Mouse (Mus musculus): ENCODE measurements at regions not wholly inside any gene's neighbourhood (a gene's known extent, or its start where the extent isn't known, plus 50 kb on each side); places are given as distances from the start of the nearest gene placed in this dataset.

DNA sequence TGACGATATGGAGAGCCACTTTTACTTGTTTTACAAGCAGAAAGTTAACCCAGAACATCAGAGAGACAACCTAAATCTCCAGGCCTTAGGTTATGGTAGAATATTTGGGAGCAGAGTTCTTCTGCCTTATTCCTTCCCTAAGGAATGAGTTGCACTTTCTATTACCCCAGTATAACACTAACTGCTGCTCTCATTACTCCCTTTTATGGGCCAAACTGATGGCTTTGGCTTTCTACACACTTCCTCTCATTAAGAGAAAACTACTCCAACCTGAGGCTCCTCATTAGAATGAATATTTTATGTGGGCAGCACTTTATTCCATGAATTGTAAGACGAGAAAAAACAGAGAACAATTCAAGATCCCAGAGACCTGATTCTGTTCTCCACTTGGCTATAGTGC, 289.0 kb upstream of the Tnc start:
- no peak for DNase-seq (ENCODE audit: low spot score in 2 of 2)

DNA sequence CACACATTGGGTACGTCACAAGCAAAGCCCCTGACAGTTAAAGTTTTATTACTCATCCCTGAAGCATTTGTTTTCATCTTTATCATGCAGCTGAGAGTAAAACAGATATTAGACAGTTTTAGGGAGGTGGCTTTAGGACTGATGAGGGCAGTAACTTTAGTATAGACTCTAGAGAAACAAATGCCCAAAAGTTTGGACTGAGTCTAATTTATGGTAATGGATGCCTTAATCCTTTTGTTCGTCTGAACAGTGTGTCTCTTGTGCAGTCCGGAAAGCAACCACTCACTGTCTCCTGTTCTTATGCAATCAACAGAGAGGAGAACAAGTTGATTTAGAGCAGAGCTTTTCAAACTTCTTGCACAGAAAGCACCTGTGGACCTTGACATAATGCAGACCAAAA, 283.4 kb upstream of the Tnc start:
- no peak for DNase-seq (ENCODE audit: low spot score in 2 of 2)

- DNase-seq (ENCODE audit: low spot score in 2 of 2): no peak
Measured at GRCm38 (mm10) chr4:64324391-64324790, 277.6 kb upstream of the Tnc start.

- no peak for DNase-seq (ENCODE audit: low spot score in 2 of 2)
Measured at GRCm38 (mm10) chr4:64316553-64317347, 269.9 kb upstream of the Tnc start.

GRCm38 (mm10) chr4:64296941-64297340, 250.1 kb upstream of the Tnc start:
- no peak for DNase-seq (ENCODE audit: low spot score in 2 of 2)

GRCm38 (mm10) chr4:64282471-64282870, 235.7 kb upstream of the Tnc start:
- peak; percentile 28 to 69 for DNase-seq (ENCODE audit: low spot score in 2 of 2)

- DNase-seq (ENCODE audit: low spot score in 2 of 2): no peak
Measured at GRCm38 (mm10) chr4:64276980-64277379, 230.2 kb upstream of the Tnc start.

DNA sequence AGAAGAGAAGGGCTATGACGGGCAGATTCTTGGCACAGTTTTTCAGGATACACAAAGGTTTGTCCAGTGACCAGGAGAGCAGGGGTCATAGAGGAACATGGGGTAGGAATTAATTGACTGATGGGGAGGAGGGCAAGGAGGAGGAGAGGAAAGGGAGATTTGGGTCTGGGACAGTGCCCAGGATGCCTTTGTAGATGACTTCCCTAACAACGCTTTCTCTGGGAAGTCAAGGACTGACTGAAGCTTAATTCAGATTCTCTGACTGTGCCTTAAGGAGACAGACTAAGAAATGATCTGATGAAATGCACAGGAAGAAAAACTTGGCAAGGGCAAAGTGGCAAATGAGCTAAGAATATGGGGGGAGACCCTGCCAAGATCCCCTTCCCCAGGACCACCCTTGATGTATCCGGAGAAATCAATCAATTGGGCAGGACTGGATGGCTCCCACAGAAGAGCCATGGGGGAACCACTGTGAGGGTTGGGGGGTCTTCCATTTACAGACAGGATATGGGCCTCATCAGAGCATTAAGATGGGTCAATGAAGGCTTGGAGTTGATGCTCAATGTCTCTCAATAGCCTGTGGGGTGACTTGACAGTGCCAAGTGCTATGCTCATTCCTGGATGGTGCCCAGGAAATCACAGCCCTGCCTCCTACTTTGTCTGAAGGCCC, 227.6 kb upstream of the Tnc start:
- no peak for DNase-seq (ENCODE audit: low spot score in 2 of 2)

DNA sequence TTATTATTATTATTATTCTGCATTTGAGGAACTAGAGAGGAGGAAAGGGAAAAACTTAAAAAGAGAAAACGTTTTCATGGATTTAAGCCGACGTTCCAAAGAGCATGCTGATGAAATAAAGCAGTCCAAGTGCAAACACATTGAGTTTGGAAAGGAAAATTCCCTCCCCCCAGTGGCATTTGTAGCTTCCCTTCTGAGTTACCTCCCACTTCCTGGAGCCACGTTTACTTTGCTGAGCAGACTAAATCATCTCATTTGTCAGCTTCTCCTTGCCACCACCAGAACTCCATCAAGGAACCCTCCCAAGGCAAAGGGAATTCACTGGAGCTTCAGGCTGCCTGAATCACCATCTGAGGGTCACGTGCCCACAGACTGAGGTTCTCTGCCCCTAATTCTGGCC, 223.0 kb upstream of the Tnc start:
- DNase-seq (ENCODE audit: low spot score in 2 of 2): no peak

- DNase-seq (ENCODE audit: low spot score in 2 of 2): no peak
Measured at GRCm38 (mm10) chr4:64269117-64269516, 222.3 kb upstream of the Tnc start.

DNA sequence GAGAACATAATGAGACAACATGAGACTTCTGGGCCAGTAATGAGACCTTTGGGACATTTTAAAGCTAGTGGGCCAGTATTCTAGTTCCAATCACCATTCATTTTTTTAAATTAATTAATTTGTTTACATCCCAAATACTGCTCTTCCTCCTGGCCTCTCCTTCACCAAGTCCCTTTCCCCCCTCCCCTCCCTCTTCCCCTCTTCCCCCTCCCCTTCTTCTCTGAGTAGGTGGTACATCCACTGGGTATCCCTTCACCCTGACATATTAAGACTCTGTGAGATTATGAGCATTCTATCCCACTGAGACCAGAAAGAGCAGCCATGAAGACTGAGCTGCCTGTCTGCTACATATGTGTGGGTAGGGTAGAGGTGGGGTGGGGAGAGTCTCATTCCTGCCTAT, 213.7 kb upstream of the Tnc start:
- no peak for DNase-seq (ENCODE audit: low spot score in 2 of 2)

DNA sequence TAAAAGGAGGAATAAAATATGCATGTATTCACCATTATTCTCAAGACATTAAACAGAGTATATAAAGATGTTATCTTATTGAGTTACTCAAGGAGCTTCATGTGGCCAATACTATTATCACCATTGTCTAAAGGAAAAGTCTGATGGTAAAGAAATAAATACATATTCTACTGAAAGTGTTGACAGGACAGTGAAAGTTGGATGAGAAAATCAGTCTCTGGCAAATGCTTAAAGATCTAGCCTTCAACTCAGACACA, 213.3 kb upstream of the Tnc start:
- no peak for DNase-seq (ENCODE audit: low spot score in 2 of 2)

GRCm38 (mm10) chr4:64259348-64260187, 212.8 kb upstream of the Tnc start:
- no peak for DNase-seq (ENCODE audit: low spot score in 2 of 2)

- no peak for DNase-seq (ENCODE audit: low spot score in 2 of 2)
Measured at GRCm38 (mm10) chr4:64255253-64255652, 208.4 kb upstream of the Tnc start.

DNA sequence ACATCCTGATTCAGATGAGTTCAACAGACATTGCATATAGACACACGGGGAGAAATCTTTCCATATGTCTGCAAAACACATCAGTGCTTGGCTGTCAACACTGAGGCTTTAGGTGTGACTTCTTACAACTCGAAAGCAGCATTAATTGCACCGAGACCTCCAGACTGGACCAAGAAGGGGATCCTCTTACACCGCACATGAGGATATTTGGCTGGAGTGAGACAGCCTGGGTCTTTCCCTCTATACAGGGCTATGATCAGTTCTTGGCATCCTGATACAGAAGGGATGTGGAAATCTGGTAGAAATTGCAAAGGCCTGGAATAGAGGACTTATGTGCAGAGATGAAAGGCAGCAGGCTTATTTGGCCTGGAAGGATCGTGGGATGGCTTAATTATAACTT, 203.9 kb upstream of the Tnc start:
- no peak for DNase-seq (ENCODE audit: low spot score in 2 of 2)

DNA sequence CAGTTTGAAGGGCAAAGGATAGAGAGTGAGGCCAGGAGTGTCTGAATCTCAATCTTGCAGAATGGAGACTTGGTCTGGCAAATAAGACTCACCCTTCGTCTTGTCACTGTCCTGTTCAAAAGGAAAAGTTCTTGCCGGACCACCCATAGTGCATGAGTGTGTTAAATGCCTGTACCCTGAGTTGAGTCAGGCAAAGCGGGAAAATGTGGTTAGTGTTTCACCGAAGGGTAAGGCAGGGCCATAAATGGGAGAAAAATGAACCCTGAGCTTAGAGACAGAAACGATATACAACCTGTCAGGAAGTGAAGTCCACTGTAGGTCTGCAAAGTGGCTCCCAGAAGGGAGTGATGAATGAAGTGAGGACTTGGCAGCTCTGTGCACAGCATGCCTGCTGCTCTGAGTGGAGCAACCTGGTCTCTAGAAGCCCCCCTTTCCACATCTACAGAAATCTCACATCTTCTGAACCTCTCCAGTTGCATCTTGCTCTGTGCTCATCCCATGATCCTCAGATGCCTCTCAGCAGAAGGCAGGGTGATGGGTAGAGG, 191.5 kb upstream of the Tnc start:
- no peak for DNase-seq (ENCODE audit: low spot score in 2 of 2)

DNA sequence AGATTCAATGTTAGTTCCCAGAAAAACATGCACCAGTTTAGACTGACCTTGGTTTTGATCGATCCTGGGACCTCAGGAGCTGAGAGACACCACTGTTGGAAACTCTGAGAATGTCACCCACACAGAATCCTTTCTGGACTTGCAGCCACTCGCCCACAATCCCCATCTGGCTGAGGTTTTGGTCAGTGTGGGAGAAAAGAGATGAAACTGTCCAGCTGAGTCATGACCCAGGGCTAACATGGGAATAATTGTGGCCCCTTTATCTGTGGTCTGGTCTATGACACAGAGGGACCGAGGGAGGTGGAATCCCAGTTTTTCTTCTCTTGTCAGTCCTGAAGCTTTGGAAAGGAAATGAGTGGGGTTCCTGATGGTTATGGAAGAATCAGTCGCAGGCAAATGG, 188.7 kb upstream of the Tnc start:
- no peak for DNase-seq (ENCODE audit: low spot score in 2 of 2)

- no peak for DNase-seq (ENCODE audit: low spot score in 2 of 2)
Measured at GRCm38 (mm10) chr4:64232159-64232558, 185.3 kb upstream of the Tnc start.

- no peak for DNase-seq (ENCODE audit: low spot score in 2 of 2)
Measured at GRCm38 (mm10) chr4:64228341-64228740, 181.5 kb upstream of the Tnc start.

DNA sequence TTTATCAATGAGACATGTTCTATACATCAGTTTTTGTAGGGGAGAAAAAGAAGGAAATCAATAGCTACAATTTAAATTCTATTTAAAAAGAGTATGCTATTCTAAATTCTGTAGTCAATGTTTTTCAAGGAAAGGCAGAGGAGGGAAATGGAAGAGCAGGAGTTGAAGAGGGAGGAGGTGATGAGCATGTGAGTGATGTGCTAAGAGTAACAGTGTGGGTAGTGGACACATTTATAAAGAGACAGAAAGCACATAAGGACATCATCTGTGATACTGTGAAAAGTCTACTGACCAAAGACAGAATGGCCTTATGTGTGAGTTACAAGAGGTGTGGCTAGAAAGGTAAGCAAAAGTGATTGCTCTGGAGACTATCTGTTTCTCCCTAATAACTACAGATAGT, 179.8 kb upstream of the Tnc start:
- no peak for DNase-seq (ENCODE audit: low spot score in 2 of 2)

DNA sequence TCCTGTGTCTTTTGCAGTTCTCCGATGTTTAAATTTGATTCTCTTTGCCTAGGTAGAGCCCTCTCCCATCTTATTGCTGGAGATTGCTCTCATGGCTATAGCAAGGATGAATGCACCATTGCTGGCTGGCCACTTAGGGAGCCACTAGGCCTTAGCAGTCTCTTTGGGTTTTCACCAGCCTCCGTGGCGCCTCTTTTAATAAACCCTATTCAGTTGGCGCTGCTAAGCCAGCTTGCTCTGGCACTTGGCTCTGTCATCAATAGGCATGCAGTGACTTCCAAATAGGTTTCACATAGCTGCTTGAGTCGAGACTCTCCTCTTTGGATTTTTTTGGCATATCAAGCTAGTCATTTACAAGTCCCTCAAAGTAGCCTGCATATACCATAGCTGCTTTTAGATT, 178.1 kb upstream of the Tnc start:
- DNase-seq (ENCODE audit: low spot score in 2 of 2): peak in 1 of 2 experiments; percentile 10

DNA sequence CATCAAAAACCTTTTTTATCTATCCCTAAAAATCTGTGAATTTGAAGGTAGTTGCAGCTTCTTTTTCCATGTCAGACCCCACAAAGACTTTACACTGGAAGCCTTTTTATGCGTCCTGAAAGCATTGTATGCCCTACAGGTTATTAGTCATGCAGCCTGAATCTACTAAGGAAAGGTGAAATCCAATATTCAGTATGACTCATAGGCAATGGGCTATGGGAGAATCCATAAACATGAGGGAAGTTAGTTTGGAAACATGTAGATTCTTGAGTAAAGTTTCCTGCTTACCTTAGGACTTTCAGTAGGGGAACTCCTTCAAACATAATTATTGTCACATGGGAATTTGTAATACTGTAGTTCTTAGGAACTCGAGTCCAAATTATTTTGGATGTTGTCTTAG, 173.0 kb upstream of the Tnc start:
- no peak for DNase-seq (ENCODE audit: low spot score in 2 of 2)
